Mouse (Mus musculus) limb, embryonic 14.5 days (tissue): Measurements from ENCODE around the gene Olfr497. TPM values are rescaled to one million over a fixed set of nuclear protein-coding genes. Genes with fewer than 3 reads are reported as not detected.

Experiments used
- ATAC-seq: fragments of 200-750 bp; cut with Nextera tagmentation; 2 replicates; pipeline ENCODE4 v1.8.0; 2017; ENCODE audit warnings: low read depth, moderate number of reproducible peaks, moderate TSS enrichment; ENCODE audit not compliant: low FRiP score
- DNase-seq: peaks from one replicate; pipeline ENCODE4 v3.0.0-alpha.2; 2015; ENCODE audit warnings: low spot score
- H3K27ac ChIP-seq: fragments of 300-500 bp; sonication (generic); replicated peaks from 2 replicates; pipeline ENCODE4 v1.5.1; 2014; ENCODE audit warnings: low read depth, mild to moderate bottlenecking, low read length, moderate library complexity, mixed read lengths
- H3K27me3 ChIP-seq: fragments of 300-500 bp; sonication (generic); 2 replicates; pipeline ENCODE4 v1.6.1; 2014; ENCODE audit warnings: low read length, mixed read lengths; ENCODE audit not compliant: control insufficient read depth, insufficient read depth
- H3K36me3 ChIP-seq: fragments of 300-500 bp; sonication (generic); 2 replicates; pipeline ENCODE4 v1.6.1; 2014; ENCODE audit warnings: mild to moderate bottlenecking, low read length, moderate library complexity, mixed read lengths; ENCODE audit not compliant: control insufficient read depth, insufficient read depth
- H3K4me1 ChIP-seq: fragments of 300-500 bp; sonication (generic); 2 replicates; pipeline ENCODE4 v1.6.1; 2014; ENCODE audit warnings: antibody characterized with exemption, low read length, mixed read lengths; ENCODE audit not compliant: control insufficient read depth, insufficient read depth
- H3K4me2 ChIP-seq: fragments of 300-500 bp; sonication (generic); replicated peaks from 2 replicates; pipeline ENCODE4 v1.6.1; 2014; ENCODE audit warnings: low read depth, mild to moderate bottlenecking, low read length, moderate library complexity; ENCODE audit not compliant: severe bottlenecking
- H3K4me3 ChIP-seq: fragments of 300-500 bp; sonication (generic); replicated peaks from 2 replicates; pipeline ENCODE4 v1.5.1; 2014; ENCODE audit warnings: low read length
- H3K9ac ChIP-seq: fragments of 300-500 bp; sonication (generic); 2 replicates; pipeline ENCODE4 v1.6.1; 2014; ENCODE audit warnings: mild to moderate bottlenecking, low read depth, low read length, moderate library complexity; ENCODE audit not compliant: severe bottlenecking
- H3K9me3 ChIP-seq: fragments of 300-500 bp; sonication (generic); 2 replicates; pipeline ENCODE4 v1.6.1; 2016; ENCODE audit warnings: low read length; ENCODE audit not compliant: control insufficient read depth
- POLR2A ChIP-seq: fragments of 200-500 bp; IDR thresholded peaks from 2 replicates; pipeline ENCODE4 v1.8.0; 2012; ENCODE audit warnings: inconsistent platforms, mild to moderate bottlenecking, moderate library complexity, borderline replicate concordance; ENCODE audit not compliant: insufficient read depth, insufficient read length; ENCODE audit errors: extremely low read depth
- WGBS: fragments of 180-500 bp; shearing (Covaris S2); extraction: QIAGEN DNeasy Blood & Tissue Kit; methylation state at CpG from one replicate; pipeline ENCODE4 v1.1.7; 2014; 5-methylcytosine and 5-hydroxymethylcytosine counted together
- polyA plus RNA-seq, 2 experiments: library from polyadenylated mRNA; depleted of rRNA in 1 of 2; stranded (reverse) in 1 of 2; unstranded in 1 of 2; fragments of >200 nt; fragmentation: Nextera tagmentation in 1 of 2; extraction: Ambion mirVana in 1 of 2; gene quantifications; 2 replicates each; pipeline versions ENCODE4 v1.2.1 to v1.2.3; 2012 to 2014

Gene Olfr497
- not detected in 2 replicates for polyA plus RNA-seq (2012; rRNA removed)
- not detected in 2 replicates for polyA plus RNA-seq (2014; fragmentation: Nextera tagmentation; extraction: Ambion mirVana)

GRCm38 (mm10) chr7:108420121-108420520, at the start of gene Olfr497:
TSS of gene Olfr497 (plus strand) at chr7:108420421.
- Histone ChIP-seq H3K9me3 (no peaks in the 10 kb centered on the region), H3K27ac (no peak within 1 kb of the TSS), H3K9ac (no peak within 1 kb of the TSS), H3K4me2 (no peak within 1 kb of the TSS), H3K27me3 (no peaks in the 10 kb centered on the region), H3K36me3 (no peaks in the 10 kb centered on the region), H3K4me3 (no peak within 1 kb of the TSS), H3K4me1 (no peaks in the 10 kb centered on the region)
- TF ChIP-seq POLR2A = no peak
- 82% methylated on average over 2 of the region's 2 CpGs for whole genome bisulfite sequencing
- no peak for DNase-seq
- no peak for ATAC-seq

- DNase-seq = no peak
- H3K36me3 ChIP-seq = no peaks in the 10 kb centered on the region
- no peak for ATAC-seq
- no peak for TF ChIP-seq POLR2A
- 68% methylated on average over 1 of the region's 1 CpGs for WGBS
- no peak within 1 kb of the TSS for H3K27ac ChIP-seq
- no peak within 1 kb of the TSS for H3K4me2 ChIP-seq
- no peak within 1 kb of the TSS for H3K9ac ChIP-seq
- H3K4me3 ChIP-seq = no peak within 1 kb of the TSS
- no peaks in the 10 kb centered on the region for H3K9me3 ChIP-seq
- no peaks in the 10 kb centered on the region for H3K27me3 ChIP-seq
- no peaks in the 10 kb centered on the region for H3K4me1 ChIP-seq
Measured at GRCm38 (mm10) chr7:108392867-108393266, 27.4 kb upstream of the Olfr497 start, which contains the start of gene Olfr495. TSS of gene Olfr495 (plus strand) at chr7:108393167.

GRCm38 (mm10) chr7:108465026-108465425, 44.8 kb downstream of the Olfr497 start, which contains the start of gene Olfr498:
TSS of gene Olfr498 (plus strand) at chr7:108465326.
- no peak for TF ChIP-seq POLR2A
- no peak within 1 kb of the TSS for H3K9ac ChIP-seq
- no peaks in the 10 kb centered on the region for H3K27me3 ChIP-seq
- ATAC-seq (no peak), DNase-seq (no peak)
- H3K4me2 ChIP-seq = no peak within 1 kb of the TSS
- no peaks in the 10 kb centered on the region for H3K36me3 ChIP-seq
- no peaks in the 10 kb centered on the region for H3K4me1 ChIP-seq
- H3K9me3 ChIP-seq = no peaks in the 10 kb centered on the region
- 82% methylated on average over 1 of the region's 1 CpGs for WGBS
- no peak within 1 kb of the TSS for H3K27ac ChIP-seq
- no peak within 1 kb of the TSS for H3K4me3 ChIP-seq

Other genes with a start within 250 kb of the Olfr497 start
- gene Olfr486, start 247.7 kb upstream of the Olfr497 start, polyA plus RNA-seq (2012; rRNA removed) = not detected in 2 replicates
- gene Olfr486, start 247.7 kb upstream of the Olfr497 start, polyA plus RNA-seq (2014; fragmentation: Nextera tagmentation; extraction: Ambion mirVana) = not detected in 2 replicates
- not detected in 2 replicates for gene Olfr487, start 205.8 kb upstream of the Olfr497 start, polyA plus RNA-seq (2012; rRNA removed)
- not detected in 2 replicates for gene Olfr487, start 205.8 kb upstream of the Olfr497 start, polyA plus RNA-seq (2014; fragmentation: Nextera tagmentation; extraction: Ambion mirVana)
- gene Olfr488, start 162.1 kb upstream of the Olfr497 start, polyA plus RNA-seq (2012; rRNA removed) = 0.03 TPM in 1 of 2 replicates, not detected in the other
- gene Olfr488, start 162.1 kb upstream of the Olfr497 start, polyA plus RNA-seq (2014; fragmentation: Nextera tagmentation; extraction: Ambion mirVana) = not detected in 2 replicates
- gene Olfr490, start 131.5 kb upstream of the Olfr497 start, polyA plus RNA-seq (2012; rRNA removed) = not detected in 2 replicates
- gene Olfr490, start 131.5 kb upstream of the Olfr497 start, polyA plus RNA-seq (2014; fragmentation: Nextera tagmentation; extraction: Ambion mirVana) = not detected in 2 replicates
- not detected in 2 replicates for gene Olfr491, start 107.0 kb upstream of the Olfr497 start, polyA plus RNA-seq (2012; rRNA removed)
- gene Olfr491, start 107.0 kb upstream of the Olfr497 start, polyA plus RNA-seq (2014; fragmentation: Nextera tagmentation; extraction: Ambion mirVana) = not detected in 2 replicates
- 0.37 and 0.48 TPM in 2 replicates for gene Olfr492, start 96.7 kb upstream of the Olfr497 start, polyA plus RNA-seq (2012; rRNA removed)
- 0.47 and 0.65 TPM in 2 replicates for gene Olfr492, start 96.7 kb upstream of the Olfr497 start, polyA plus RNA-seq (2014; fragmentation: Nextera tagmentation; extraction: Ambion mirVana)
- not detected in 2 replicates for gene Olfr493, start 73.4 kb upstream of the Olfr497 start, polyA plus RNA-seq (2012; rRNA removed)
- gene Olfr493, start 73.4 kb upstream of the Olfr497 start, polyA plus RNA-seq (2014; fragmentation: Nextera tagmentation; extraction: Ambion mirVana) = not detected in 2 replicates
- not detected in 2 replicates for gene Olfr494, start 55.1 kb upstream of the Olfr497 start, polyA plus RNA-seq (2012; rRNA removed)
- gene Olfr494, start 55.1 kb upstream of the Olfr497 start, polyA plus RNA-seq (2014; fragmentation: Nextera tagmentation; extraction: Ambion mirVana) = not detected in 2 replicates
- not detected in 2 replicates for gene Olfr495, start 27.3 kb upstream of the Olfr497 start, polyA plus RNA-seq (2012; rRNA removed)
- gene Olfr495, start 27.3 kb upstream of the Olfr497 start, polyA plus RNA-seq (2014; fragmentation: Nextera tagmentation; extraction: Ambion mirVana) = not detected in 2 replicates
- not detected in 2 replicates for gene Olfr498, start 44.9 kb downstream of the Olfr497 start, polyA plus RNA-seq (2012; rRNA removed)
- not detected in 2 replicates for gene Olfr498, start 44.9 kb downstream of the Olfr497 start, polyA plus RNA-seq (2014; fragmentation: Nextera tagmentation; extraction: Ambion mirVana)
- not detected in 2 replicates for gene Olfr502, start 104.6 kb downstream of the Olfr497 start, polyA plus RNA-seq (2012; rRNA removed)
- gene Olfr502, start 104.6 kb downstream of the Olfr497 start, polyA plus RNA-seq (2014; fragmentation: Nextera tagmentation; extraction: Ambion mirVana) = not detected in 2 replicates
- not detected in 2 replicates for gene Olfr503, start 124.1 kb downstream of the Olfr497 start, polyA plus RNA-seq (2012; rRNA removed)
- not detected in 2 replicates for gene Olfr503, start 124.1 kb downstream of the Olfr497 start, polyA plus RNA-seq (2014; fragmentation: Nextera tagmentation; extraction: Ambion mirVana)
- not detected in 2 replicates for gene Olfr504, start 145.4 kb downstream of the Olfr497 start, polyA plus RNA-seq (2012; rRNA removed)
- not detected in 2 replicates for gene Olfr504, start 145.4 kb downstream of the Olfr497 start, polyA plus RNA-seq (2014; fragmentation: Nextera tagmentation; extraction: Ambion mirVana)
- gene Olfr506, start 190.4 kb downstream of the Olfr497 start, polyA plus RNA-seq (2012; rRNA removed) = not detected in 2 replicates
- not detected in 2 replicates for gene Olfr506, start 190.4 kb downstream of the Olfr497 start, polyA plus RNA-seq (2014; fragmentation: Nextera tagmentation; extraction: Ambion mirVana)
- gene Olfr507, start 201.4 kb downstream of the Olfr497 start, polyA plus RNA-seq (2012; rRNA removed) = not detected in 2 replicates
- gene Olfr507, start 201.4 kb downstream of the Olfr497 start, polyA plus RNA-seq (2014; fragmentation: Nextera tagmentation; extraction: Ambion mirVana) = not detected in 2 replicates
- not detected in 2 replicates for gene Olfr508, start 209.6 kb downstream of the Olfr497 start, polyA plus RNA-seq (2012; rRNA removed)
- not detected in 2 replicates for gene Olfr508, start 209.6 kb downstream of the Olfr497 start, polyA plus RNA-seq (2014; fragmentation: Nextera tagmentation; extraction: Ambion mirVana)
- gene Olfr509, start 231.5 kb downstream of the Olfr497 start, polyA plus RNA-seq (2012; rRNA removed) = not detected in 2 replicates
- gene Olfr509, start 231.5 kb downstream of the Olfr497 start, polyA plus RNA-seq (2014; fragmentation: Nextera tagmentation; extraction: Ambion mirVana) = not detected in 2 replicates
- gene Olfr510, start 246.0 kb downstream of the Olfr497 start, polyA plus RNA-seq (2012; rRNA removed) = not detected in 2 replicates
- not detected in 2 replicates for gene Olfr510, start 246.0 kb downstream of the Olfr497 start, polyA plus RNA-seq (2014; fragmentation: Nextera tagmentation; extraction: Ambion mirVana)